Comparison of ENCODE assay signal across 15 mouse cellular contexts in the genomic region with DNA sequence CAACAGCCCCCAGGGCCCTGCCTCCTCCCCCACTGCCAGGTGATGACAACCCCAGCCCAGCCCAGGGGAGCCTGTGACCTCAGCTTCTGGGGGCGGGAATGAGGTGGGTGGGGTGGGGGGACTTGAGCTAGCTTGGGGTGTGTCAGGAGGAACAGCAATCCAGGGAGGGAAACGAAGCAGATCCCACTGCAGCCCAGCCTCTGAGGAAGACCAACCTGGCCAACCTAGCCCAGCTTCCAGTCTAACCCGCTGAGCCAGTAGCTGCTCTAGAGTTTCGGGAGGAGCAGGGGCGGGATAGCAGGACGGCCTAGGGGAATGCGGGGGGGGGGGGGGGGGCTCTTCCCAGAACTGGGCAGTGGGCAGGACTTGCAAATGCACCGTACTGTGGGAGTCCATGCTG. TPM values are rescaled to one million over a fixed set of nuclear protein-coding genes. Genes with fewer than 3 reads are reported as not detected.
DNase-seq lines count a peak whose midpoint lies in the region; ATAC-seq and TF ChIP-seq lines count a peak whose summit lies in the region.
"Had no signal": no experiment of that assay in that cellular context is flagged by ENCODE, and none has a peak within 500 bp of the region (broad histone marks: within the 10 kb centered on the region; RNA-seq: fewer than 3 reads in every experiment).

No protein-coding gene starts in this region.

- H3K36me3 ChIP-seq in heart, embryonic 14.5 days (ENCODE audit: control insufficient read depth, insufficient read depth, low read length) = no peaks in the 10 kb centered on the region
- no peaks in the 10 kb centered on the region for H3K36me3 ChIP-seq in lung, embryonic 14.5 days (ENCODE audit: insufficient read depth)
- H3K36me3 ChIP-seq in intestine, embryonic 15.5 days = no peaks in the 10 kb centered on the region
- H3K36me3 ChIP-seq in stomach, embryonic 15.5 days = no peaks in the 10 kb centered on the region
- H3K36me3 ChIP-seq in midbrain, embryonic 16.5 days (ENCODE audit: control insufficient read depth, insufficient read depth, low read length) = no peaks in the 10 kb centered on the region
- H3K36me3 ChIP-seq: hindbrain, embryonic 12.5 days had no signal

- no peak for TF ChIP-seq CTCF in lung, embryonic 14.5 days (IDR thresholded peaks at IDR 0.05; ENCODE audit: low read depth)

- H3K4me3 ChIP-seq in heart, embryonic 14.5 days (ENCODE audit: control insufficient read depth in 1 of 2, insufficient read depth in 1 of 2, low read depth in 1 of 2, low read length in 2 of 2) = no peak overlapping the region
- no peak overlapping the region for H3K4me3 ChIP-seq in lung, embryonic 14.5 days (ENCODE audit: low read depth, low read length)
- no peak overlapping the region for H3K4me3 ChIP-seq in intestine, embryonic 15.5 days (replicated peaks)
- no peak overlapping the region for H3K4me3 ChIP-seq in stomach, embryonic 15.5 days (replicated peaks)
- no peak overlapping the region for H3K4me3 ChIP-seq in midbrain, embryonic 16.5 days (ENCODE audit: low read depth, low read length)
- H3K4me3 ChIP-seq: hindbrain, embryonic 12.5 days had no signal

- H3K9ac ChIP-seq in heart, embryonic 14.5 days (ENCODE audit: low read length) = peak overlapping the region; percentile 64; the same call in 1 of the 2 replicates
- no peak overlapping the region; the same call in 1 of the 2 replicates for H3K9ac ChIP-seq in lung, embryonic 14.5 days
- H3K9ac ChIP-seq in intestine, embryonic 15.5 days = peak overlapping the region; percentile 23; the same call in 1 of the 2 replicates
- no peak overlapping the region for H3K9ac ChIP-seq in stomach, embryonic 15.5 days
- no peak overlapping the region for H3K9ac ChIP-seq in midbrain, embryonic 16.5 days (ENCODE audit: low read depth, low read length)
- H3K9ac ChIP-seq: hindbrain, embryonic 12.5 days had no signal

- no peak for DNase-seq in heart, postnatal 14 days
- DNase-seq in lung, embryonic 14.5 days = peak; percentile 51
- DNase-seq in lung, postnatal 36 days = no peak
- no peak for DNase-seq in cerebellum, adult 9-10 months
- DNase-seq: cerebellum, adult 18-20 months; kidney, adult 9 months; layer of hippocampus, postnatal 36 days had no signal

- H3K27me3 ChIP-seq in heart, embryonic 14.5 days (ENCODE audit: control insufficient read depth, insufficient read depth, low read length) = peaks cover 9% of the 10 kb centered on the region; the same call in 1 of the 2 replicates
- H3K27me3 ChIP-seq in lung, embryonic 14.5 days (ENCODE audit: insufficient read depth, low read length) = peaks cover 20% of the 10 kb centered on the region
- peaks cover 14% of the 10 kb centered on the region for H3K27me3 ChIP-seq in intestine, embryonic 15.5 days (replicated peaks)
- peaks cover 13% of the 10 kb centered on the region for H3K27me3 ChIP-seq in stomach, embryonic 15.5 days (replicated peaks)
- H3K27me3 ChIP-seq in midbrain, embryonic 16.5 days (ENCODE audit: control insufficient read depth, insufficient read depth, low read depth, low read length) = peaks cover 22% of the 10 kb centered on the region

- H3K4me1 ChIP-seq in heart, embryonic 14.5 days (ENCODE audit: control insufficient read depth in 2 of 2, insufficient read depth in 2 of 2, low read length in 2 of 2) = peaks cover 56 to 73% of the 10 kb centered on the region in 2 experiments
- H3K4me1 ChIP-seq in lung, embryonic 14.5 days (ENCODE audit: insufficient read depth) = peaks cover 24% of the 10 kb centered on the region
- peaks cover 34% of the 10 kb centered on the region for H3K4me1 ChIP-seq in intestine, embryonic 15.5 days (replicated peaks)
- H3K4me1 ChIP-seq in stomach, embryonic 15.5 days = peaks cover 33% of the 10 kb centered on the region
- 0 out of 2 replicates have a peak, but pooled peaks cover 3% of the 10 kb centered on the region for H3K4me1 ChIP-seq in midbrain, embryonic 16.5 days (ENCODE audit: control insufficient read depth, insufficient read depth, low read length)

- H3K9me3 ChIP-seq in heart, embryonic 14.5 days (ENCODE audit: control insufficient read depth, low read length) = no peaks in the 10 kb centered on the region
- no peaks in the 10 kb centered on the region for H3K9me3 ChIP-seq in lung, embryonic 14.5 days (ENCODE audit: low read depth, low read length)
- H3K9me3 ChIP-seq in intestine, embryonic 15.5 days = no peaks in the 10 kb centered on the region
- no peaks in the 10 kb centered on the region for H3K9me3 ChIP-seq in stomach, embryonic 15.5 days
- H3K9me3 ChIP-seq in midbrain, embryonic 16.5 days (replicated peaks; ENCODE audit: control insufficient read depth, low read length, poor library complexity, severe bottlenecking) = no peaks in the 10 kb centered on the region
- H3K9me3 ChIP-seq: hindbrain, embryonic 12.5 days; megakaryocyte, embryonic 14.5 days had no signal

- H3K4me2 ChIP-seq in heart, embryonic 14.5 days (ENCODE audit: low read length) = peak overlapping the region; percentile 41; the same call in 1 of the 2 replicates
- no peak overlapping the region for H3K4me2 ChIP-seq in lung, embryonic 14.5 days
- H3K4me2 ChIP-seq in intestine, embryonic 15.5 days (replicated peaks) = 0 out of 2 replicates have a peak overlapping the region, but pooled peaks have one; percentile 17
- no peak overlapping the region for H3K4me2 ChIP-seq in stomach, embryonic 15.5 days
- no peak overlapping the region for H3K4me2 ChIP-seq in midbrain, embryonic 16.5 days (ENCODE audit: low read length)
- H3K4me2 ChIP-seq: hindbrain, embryonic 12.5 days had no signal

- peak overlapping the region; percentile 88 to 99 for H3K27ac ChIP-seq in heart, embryonic 14.5 days (replicated peaks in 1 of 2; ENCODE audit: control insufficient read depth in 1 of 2, insufficient read depth in 1 of 2, low read depth in 2 of 2, low read length in 2 of 2)
- H3K27ac ChIP-seq in lung, embryonic 14.5 days (ENCODE audit: low read depth) = peak overlapping the region; percentile 69
- H3K27ac ChIP-seq in intestine, embryonic 15.5 days = peak overlapping the region; percentile 86
- H3K27ac ChIP-seq in stomach, embryonic 15.5 days = peak overlapping the region; percentile 83; the same call in 1 of the 2 replicates
- H3K27ac ChIP-seq in midbrain, embryonic 16.5 days (ENCODE audit: low read length) = no peak overlapping the region
- H3K27ac ChIP-seq: hindbrain, embryonic 12.5 days had no signal

- no peak for ATAC-seq in heart, embryonic 14.5 days (ENCODE audit: insufficient number of reproducible peaks, insufficient read depth, low FRiP score, low read depth)
- peak; percentile 32; the same call in 1 of the 2 replicates for ATAC-seq in lung, embryonic 14.5 days (ENCODE audit: insufficient read depth)
- ATAC-seq in intestine, embryonic 15.5 days = 0 out of 2 replicates have a peak, but pooled peaks have one; percentile 11
- ATAC-seq in stomach, embryonic 15.5 days (ENCODE audit: insufficient read depth, low FRiP score, low read depth) = peak; percentile 8; the same call in 1 of the 2 replicates
- ATAC-seq in midbrain, embryonic 16.5 days = no peak
- ATAC-seq: activated CD4-positive, CD25-positive, alpha-beta regulatory T cell, adult 4 months had no signal

- intact Hi-C loops in heart, postnatal 14 days (cut with DNase I) = no loop called here

- 8% methylated on average over 7 of the region's 8 CpGs for WGBS in heart, embryonic 14.5 days
- WGBS in lung, embryonic 14.5 days = 16% methylated on average over 7 of the region's 8 CpGs
- 16% methylated on average over 7 of the region's 8 CpGs for WGBS in intestine, embryonic 15.5 days
- 17% methylated on average over 8 of the region's 8 CpGs for WGBS in stomach, embryonic 15.5 days
- WGBS in midbrain, embryonic 16.5 days = 23% methylated on average over 5 of the region's 8 CpGs

RNA-seq across cellular contexts. Expression of a gene that starts 5.8 kb away (rescaled TPM):
- polyA plus RNA-seq in heart, embryonic 14.5 days (2014; fragmentation: Nextera tagmentation; extraction: Ambion mirVana) = 0.70 and 0.86 TPM in 2 replicates
- under 1 TPM; 0.41 to 0.61 TPM for total RNA-seq in heart, postnatal 14 days (2021)
- not detected in 2 replicates for polyA plus RNA-seq in lung, embryonic 14.5 days (2014; fragmentation: Nextera tagmentation; extraction: Ambion mirVana)
- 0.19 TPM in 1 of 2 replicates, not detected in the other for polyA plus RNA-seq in intestine, embryonic 15.5 days (2015; fragmentation: Nextera tagmentation; extraction: Ambion mirVana)
- polyA plus RNA-seq in stomach, embryonic 15.5 days (2015; fragmentation: Nextera tagmentation; extraction: Ambion mirVana) = 0.22 TPM in 1 of 2 replicates, not detected in the other
- 1.5 and 1.7 TPM in 2 replicates for polyA plus RNA-seq in midbrain, embryonic 16.5 days (2015; fragmentation: Nextera tagmentation; extraction: Ambion mirVana)
- total RNA-seq: layer of hippocampus, postnatal 36 days; neutrophil, adult 5-6 weeks had no signal
- polyA plus RNA-seq: activated CD4-positive, CD25-positive, alpha-beta regulatory T cell, adult 4 months had no signal

RNA-seq across cellular contexts. Expression of a gene that starts 8.3 kb away (rescaled TPM):
- 14.2 and 15.5 TPM in 2 replicates for polyA plus RNA-seq in heart, embryonic 14.5 days (2014; fragmentation: Nextera tagmentation; extraction: Ambion mirVana)
- total RNA-seq in heart, postnatal 14 days (2021) = 10 to 100 TPM; 11.7 to 11.9 TPM
- 10.9 and 11.6 TPM in 2 replicates for polyA plus RNA-seq in lung, embryonic 14.5 days (2014; fragmentation: Nextera tagmentation; extraction: Ambion mirVana)
- 15.5 and 16.7 TPM in 2 replicates for polyA plus RNA-seq in intestine, embryonic 15.5 days (2015; fragmentation: Nextera tagmentation; extraction: Ambion mirVana)
- polyA plus RNA-seq in stomach, embryonic 15.5 days (2015; fragmentation: Nextera tagmentation; extraction: Ambion mirVana) = 13.0 and 15.7 TPM in 2 replicates
- 7.4 and 8.6 TPM in 2 replicates for polyA plus RNA-seq in midbrain, embryonic 16.5 days (2015; fragmentation: Nextera tagmentation; extraction: Ambion mirVana)

RNA-seq across cellular contexts. Expression of a gene that starts 8.4 kb away (rescaled TPM):
- polyA plus RNA-seq in heart, embryonic 14.5 days (2014; fragmentation: Nextera tagmentation; extraction: Ambion mirVana) = 169 and 178 TPM in 2 replicates
- total RNA-seq in heart, postnatal 14 days (2021) = 100 to 1,000 TPM; 841 to 967 TPM
- 3.8 TPM in 1 of 2 replicates, not detected in the other for polyA plus RNA-seq in lung, embryonic 14.5 days (2014; fragmentation: Nextera tagmentation; extraction: Ambion mirVana)
- polyA plus RNA-seq in intestine, embryonic 15.5 days (2015; fragmentation: Nextera tagmentation; extraction: Ambion mirVana) = 0.25 TPM in 1 of 2 replicates, not detected in the other
- 0.23 and 0.43 TPM in 2 replicates for polyA plus RNA-seq in stomach, embryonic 15.5 days (2015; fragmentation: Nextera tagmentation; extraction: Ambion mirVana)
- 0.22 TPM in 1 of 2 replicates, not detected in the other for polyA plus RNA-seq in midbrain, embryonic 16.5 days (2015; fragmentation: Nextera tagmentation; extraction: Ambion mirVana)
- total RNA-seq: neutrophil, adult 5-6 weeks had no signal
- polyA plus RNA-seq: activated CD4-positive, CD25-positive, alpha-beta regulatory T cell, adult 4 months had no signal

RNA-seq across cellular contexts. Expression of a gene that starts 20.2 kb away (rescaled TPM):
- polyA plus RNA-seq in heart, embryonic 14.5 days (2014; fragmentation: Nextera tagmentation; extraction: Ambion mirVana) = 54.5 and 55.1 TPM in 2 replicates
- 10 to 100 TPM; 11.3 TPM for total RNA-seq in heart, postnatal 14 days (2021)
- 42.7 and 46.5 TPM in 2 replicates for polyA plus RNA-seq in lung, embryonic 14.5 days (2014; fragmentation: Nextera tagmentation; extraction: Ambion mirVana)
- polyA plus RNA-seq in intestine, embryonic 15.5 days (2015; fragmentation: Nextera tagmentation; extraction: Ambion mirVana) = 31.9 and 35.1 TPM in 2 replicates
- 40.6 and 42.4 TPM in 2 replicates for polyA plus RNA-seq in stomach, embryonic 15.5 days (2015; fragmentation: Nextera tagmentation; extraction: Ambion mirVana)
- polyA plus RNA-seq in midbrain, embryonic 16.5 days (2015; fragmentation: Nextera tagmentation; extraction: Ambion mirVana) = 5.2 and 5.7 TPM in 2 replicates

RNA-seq across cellular contexts. Expression of a gene that starts 33.9 kb away (rescaled TPM):
- polyA plus RNA-seq in heart, embryonic 14.5 days (2014; fragmentation: Nextera tagmentation; extraction: Ambion mirVana) = 33.1 and 35.4 TPM in 2 replicates
- total RNA-seq in heart, postnatal 14 days (2021) = 10 to 100 TPM; 21.7 to 23.3 TPM
- 38.2 and 42.7 TPM in 2 replicates for polyA plus RNA-seq in lung, embryonic 14.5 days (2014; fragmentation: Nextera tagmentation; extraction: Ambion mirVana)
- 39.4 and 39.7 TPM in 2 replicates for polyA plus RNA-seq in intestine, embryonic 15.5 days (2015; fragmentation: Nextera tagmentation; extraction: Ambion mirVana)
- 41.1 and 46.4 TPM in 2 replicates for polyA plus RNA-seq in stomach, embryonic 15.5 days (2015; fragmentation: Nextera tagmentation; extraction: Ambion mirVana)
- 32.9 and 37.0 TPM in 2 replicates for polyA plus RNA-seq in midbrain, embryonic 16.5 days (2015; fragmentation: Nextera tagmentation; extraction: Ambion mirVana)

Comparison
In these comparisons a context has a peak if more than half of its experiments do, and no peak if none do; other contexts are left out.
1. ATAC-seq: peak in lung, embryonic 14.5 days (single experiment), intestine, embryonic 15.5 days (single experiment) and stomach, embryonic 15.5 days (single experiment); none in heart, embryonic 14.5 days (single experiment) and midbrain, embryonic 16.5 days (single experiment).
2. H3K4me2 ChIP-seq: peak in heart, embryonic 14.5 days (single experiment) and intestine, embryonic 15.5 days (single experiment); none in lung, embryonic 14.5 days (single experiment), stomach, embryonic 15.5 days (single experiment) and midbrain, embryonic 16.5 days (single experiment).
3. H3K9ac ChIP-seq: peak in heart, embryonic 14.5 days (single experiment) and intestine, embryonic 15.5 days (single experiment); none in lung, embryonic 14.5 days (single experiment), stomach, embryonic 15.5 days (single experiment) and midbrain, embryonic 16.5 days (single experiment).
4. RNA of a gene that starts 8.4 kb away (polyA plus RNA-seq): 169 to 178 TPM in heart, embryonic 14.5 days; 0.25 TPM in intestine, embryonic 15.5 days, 0.23 to 0.43 TPM in stomach, embryonic 15.5 days, 3.8 TPM in lung, embryonic 14.5 days and 0.22 TPM in midbrain, embryonic 16.5 days; every median in the first group is over 10 times any median in the second.